Mouse (Mus musculus) intestine, embryonic 16.5 days (tissue): ENCODE measurements at regions not wholly inside any gene's neighbourhood (a gene's known extent, or its start where the extent isn't known, plus 50 kb on each side); places are given as distances from the start of the nearest gene placed in this dataset.
"Not testable (repeated sequence)": the region's sequence is repeated elsewhere in the genome, so short reads cannot be mapped to it uniquely, and the experiment has no call there.

Source experiments
- ATAC-seq: fragments of 200-750 bp; cut with Nextera tagmentation; 2 replicates; pipeline ENCODE4 v1.8.0; 2017; ENCODE audit warnings: moderate TSS enrichment, moderate library complexity
- H3K27ac ChIP-seq: fragments of 300-500 bp; sonication (generic); 2 replicates; pipeline ENCODE4 v1.5.1; 2014; ENCODE audit warnings: mild to moderate bottlenecking, low read length
- H3K27me3 ChIP-seq: fragments of 300-500 bp; sonication (generic); replicated peaks from 2 replicates; pipeline ENCODE4 v1.6.1; 2014; ENCODE audit warnings: low read length, control low read depth, mixed read lengths; ENCODE audit not compliant: control insufficient read depth, insufficient read depth
- H3K36me3 ChIP-seq: fragments of 300-500 bp; sonication (generic); 2 replicates; pipeline ENCODE4 v1.6.1; 2014; ENCODE audit warnings: low read length, control low read depth; ENCODE audit not compliant: control insufficient read depth, insufficient read depth
- H3K4me1 ChIP-seq: fragments of 300-500 bp; sonication (generic); 2 replicates; pipeline ENCODE4 v1.6.1; 2014; ENCODE audit warnings: low read length, control low read depth, mixed read lengths; ENCODE audit not compliant: control insufficient read depth, insufficient read depth
- H3K4me2 ChIP-seq: fragments of 300-500 bp; sonication (generic); 2 replicates; pipeline ENCODE4 v1.6.1; 2014; ENCODE audit warnings: low read depth, low read length, control low read depth
- H3K4me3 ChIP-seq: fragments of 300-500 bp; sonication (generic); 2 replicates; pipeline ENCODE4 v1.5.1; 2014; ENCODE audit warnings: mild to moderate bottlenecking, low read length
- H3K9ac ChIP-seq: fragments of 300-500 bp; sonication (generic); 2 replicates; pipeline ENCODE4 v1.6.1; 2014; ENCODE audit warnings: low read depth, low read length
- H3K9me3 ChIP-seq: fragments of 300-500 bp; sonication (generic); 2 replicates; pipeline ENCODE4 v1.6.1; 2016; ENCODE audit warnings: low read length, control low read depth; ENCODE audit not compliant: control insufficient read depth
- WGBS: fragments of 180-500 bp; shearing (Covaris S2); extraction: QIAGEN DNeasy Blood & Tissue Kit; methylation state at CpG from one replicate; pipeline ENCODE4 v1.1.7; 2014; 5-methylcytosine and 5-hydroxymethylcytosine counted together

- not testable (repeated sequence) for H3K4me1 ChIP-seq, H3K9me3 ChIP-seq, H3K4me2 ChIP-seq, H3K27ac ChIP-seq, H3K4me3 ChIP-seq, H3K36me3 ChIP-seq, H3K9ac ChIP-seq, ATAC-seq, H3K27me3 ChIP-seq
- 98% methylated on average over 1 of the region's 1 CpGs for WGBS
These were observed 535.8 kb downstream of the Mat2b start for GRCm38 (mm10) chr11:40159161-40159560.

- H3K27ac ChIP-seq, result no peak overlapping the region
- no peaks in the 10 kb centered on the region for H3K4me1 ChIP-seq
- ATAC-seq, result no peak
- H3K36me3 ChIP-seq, result no peaks in the 10 kb centered on the region
- no peak overlapping the region for H3K4me3 ChIP-seq
- no peaks in the 10 kb centered on the region for H3K27me3 ChIP-seq
- H3K9me3 ChIP-seq, result no peaks in the 10 kb centered on the region
- H3K9ac ChIP-seq, result no peak overlapping the region
- WGBS, result 9% methylated on average over 4 of the region's 4 CpGs
- no peak overlapping the region for H3K4me2 ChIP-seq
These were observed 545.7 kb downstream of the Mat2b start for GRCm38 (mm10) chr11:40149312-40149711.

- WGBS, result 73% methylated on average over 7 of the region's 7 CpGs
- no peaks in the 10 kb centered on the region for H3K27me3 ChIP-seq
- H3K9me3 ChIP-seq, result no peaks in the 10 kb centered on the region
- no peak overlapping the region for H3K4me3 ChIP-seq
- no peaks in the 10 kb centered on the region for H3K4me1 ChIP-seq
- H3K27ac ChIP-seq, result no peak overlapping the region
- no peaks in the 10 kb centered on the region for H3K36me3 ChIP-seq
- ATAC-seq, result no peak
- H3K9ac ChIP-seq, result no peak overlapping the region
- H3K4me2 ChIP-seq, result no peak overlapping the region
These were observed 557.2 kb downstream of the Mat2b start for GRCm38 (mm10) chr11:40137803-40138202.

GRCm38 (mm10) chr11:40102613-40103012, 592.4 kb downstream of the Mat2b start:
- Histone ChIP-seq H3K36me3 (no peaks in the 10 kb centered on the region), H3K9ac (no peak overlapping the region), H3K27me3 (no peaks in the 10 kb centered on the region), H3K9me3 (no peaks in the 10 kb centered on the region), H3K27ac (no peak overlapping the region), H3K4me1 (no peaks in the 10 kb centered on the region), H3K4me3 (no peak overlapping the region), H3K4me2 (no peak overlapping the region)
- no peak for ATAC-seq
- 88% methylated on average over 1 of the region's 1 CpGs for WGBS

GRCm38 (mm10) chr11:40074317-40074716, 620.7 kb downstream of the Mat2b start:
- ATAC-seq, result no peak

GRCm38 (mm10) chr11:40050503-40050902, 644.5 kb downstream of the Mat2b start:
- 32% methylated on average over 1 of the region's 1 CpGs for WGBS
- H3K4me1 ChIP-seq, result no peaks in the 10 kb centered on the region
- no peaks in the 10 kb centered on the region for H3K36me3 ChIP-seq
- ATAC-seq, result no peak
- H3K4me3 ChIP-seq, result no peak overlapping the region
- H3K4me2 ChIP-seq, result no peak overlapping the region
- no peak overlapping the region for H3K9ac ChIP-seq
- no peak overlapping the region for H3K27ac ChIP-seq
- no peaks in the 10 kb centered on the region for H3K9me3 ChIP-seq
- no peaks in the 10 kb centered on the region for H3K27me3 ChIP-seq

More at GRCm38 (mm10) chr11:40074317-40074716, 620.7 kb downstream of the Mat2b start:
- Histone ChIP-seq H3K4me1 (no peaks in the 10 kb centered on the region), H3K9me3 (no peaks in the 10 kb centered on the region), H3K36me3 (no peaks in the 10 kb centered on the region), H3K27ac (no peak overlapping the region), H3K4me2 (no peak overlapping the region), H3K9ac (no peak overlapping the region), H3K4me3 (no peak overlapping the region), H3K27me3 (no peaks in the 10 kb centered on the region)
- 94% methylated on average over 2 of the region's 2 CpGs for WGBS

GRCm38 (mm10) chr11:40027511-40027910, 667.5 kb downstream of the Mat2b start:
- no peak for ATAC-seq

GRCm38 (mm10) chr11:39999483-39999882, 695.5 kb downstream of the Mat2b start:
- ATAC-seq, result no peak
- Histone ChIP-seq H3K36me3 (no peaks in the 10 kb centered on the region), H3K9ac (no peak overlapping the region), H3K4me1 (no peaks in the 10 kb centered on the region), H3K4me3 (no peak overlapping the region), H3K4me2 (no peak overlapping the region), H3K27me3 (no peaks in the 10 kb centered on the region), H3K9me3 (no peaks in the 10 kb centered on the region), H3K27ac (no peak overlapping the region)
- 28% methylated on average over 2 of the region's 2 CpGs for WGBS

More at GRCm38 (mm10) chr11:40027511-40027910, 667.5 kb downstream of the Mat2b start:
- no peaks in the 10 kb centered on the region for H3K4me1 ChIP-seq
- H3K4me3 ChIP-seq, result no peak overlapping the region
- no peaks in the 10 kb centered on the region for H3K36me3 ChIP-seq
- 75% methylated on average over 3 of the region's 3 CpGs for WGBS
- H3K27me3 ChIP-seq, result no peaks in the 10 kb centered on the region
- H3K9me3 ChIP-seq, result no peaks in the 10 kb centered on the region
- no peak overlapping the region for H3K27ac ChIP-seq
- H3K9ac ChIP-seq, result no peak overlapping the region
- no peak overlapping the region for H3K4me2 ChIP-seq

GRCm38 (mm10) chr11:39998612-39999011, 696.4 kb downstream of the Mat2b start:
- Histone ChIP-seq H3K9me3 (no peaks in the 10 kb centered on the region), H3K4me1 (no peaks in the 10 kb centered on the region), H3K27me3 (no peaks in the 10 kb centered on the region), H3K36me3 (no peaks in the 10 kb centered on the region), H3K4me3 (no peak overlapping the region), H3K9ac (no peak overlapping the region), H3K4me2 (no peak overlapping the region), H3K27ac (no peak overlapping the region)
- WGBS, result 31% methylated on average over 1 of the region's 1 CpGs
- ATAC-seq, result no peak

- no peaks in the 10 kb centered on the region for H3K36me3 ChIP-seq
- no peaks in the 10 kb centered on the region for H3K4me1 ChIP-seq
- 75% methylated on average over 4 of the region's 4 CpGs for WGBS
- no peak overlapping the region for H3K9ac ChIP-seq
- no peak overlapping the region for H3K4me3 ChIP-seq
- H3K27me3 ChIP-seq, result no peaks in the 10 kb centered on the region
- no peak overlapping the region for H3K27ac ChIP-seq
- no peak for ATAC-seq
- no peak overlapping the region for H3K4me2 ChIP-seq
- no peaks in the 10 kb centered on the region for H3K9me3 ChIP-seq
These were observed 722.4 kb downstream of the Mat2b start for GRCm38 (mm10) chr11:39972585-39972984.
